Mouse (Mus musculus): ENCODE results near the gene Gm21987.

Gene Gm21987

DNA sequence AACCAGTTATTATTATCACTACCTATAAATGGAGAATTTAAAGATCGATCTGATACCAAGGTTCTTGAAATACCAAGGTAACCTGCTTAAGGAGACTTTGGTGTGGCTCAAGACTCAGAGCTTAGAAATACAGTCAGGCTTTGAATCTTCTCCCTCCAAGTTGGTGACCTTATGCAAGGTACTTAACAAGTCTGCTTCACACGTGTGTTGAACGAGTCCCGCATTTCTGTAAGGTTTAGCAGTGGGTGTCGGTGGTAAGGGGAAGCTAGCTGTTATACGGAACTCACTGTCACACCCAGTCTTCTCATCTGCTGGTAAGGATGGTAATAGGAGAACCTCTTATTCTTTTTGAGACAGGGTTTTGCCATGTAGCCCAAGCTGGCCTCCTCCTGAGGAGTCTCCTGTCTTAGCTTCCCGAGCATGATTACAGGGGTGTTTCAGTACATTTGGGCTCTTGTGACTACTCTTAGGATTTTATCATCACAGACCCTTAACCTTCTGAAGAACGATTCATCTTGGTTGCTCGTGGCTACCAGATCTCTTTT, 1.4 kb downstream of the Gm21987 start:
- DNase-seq (ENCODE audit: low read depth in 2 of 2, low spot score in 2 of 2), result no peak

DNA sequence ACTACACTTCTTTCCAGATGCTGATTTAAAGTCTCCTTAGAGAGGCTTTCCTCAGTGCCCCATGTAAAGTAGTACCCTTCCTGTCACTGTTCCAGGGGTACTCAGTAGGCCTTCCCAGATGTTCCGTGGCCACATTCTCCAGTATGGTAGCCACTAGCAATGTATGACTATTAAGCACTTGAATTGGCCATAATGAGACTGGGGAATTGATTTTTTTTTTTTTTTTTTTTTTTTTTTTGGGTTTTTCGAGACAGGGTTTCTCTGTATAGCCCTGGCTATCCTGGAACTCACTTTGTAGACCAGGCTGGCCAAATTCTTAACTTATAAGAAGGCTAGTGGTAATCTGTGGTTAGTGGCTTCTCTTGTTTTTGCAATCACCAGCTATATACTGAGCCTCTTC, 3.0 kb downstream of the Gm21987 start:
- no peak for DNase-seq (ENCODE audit: low read depth in 2 of 2, low spot score in 2 of 2)

DNA sequence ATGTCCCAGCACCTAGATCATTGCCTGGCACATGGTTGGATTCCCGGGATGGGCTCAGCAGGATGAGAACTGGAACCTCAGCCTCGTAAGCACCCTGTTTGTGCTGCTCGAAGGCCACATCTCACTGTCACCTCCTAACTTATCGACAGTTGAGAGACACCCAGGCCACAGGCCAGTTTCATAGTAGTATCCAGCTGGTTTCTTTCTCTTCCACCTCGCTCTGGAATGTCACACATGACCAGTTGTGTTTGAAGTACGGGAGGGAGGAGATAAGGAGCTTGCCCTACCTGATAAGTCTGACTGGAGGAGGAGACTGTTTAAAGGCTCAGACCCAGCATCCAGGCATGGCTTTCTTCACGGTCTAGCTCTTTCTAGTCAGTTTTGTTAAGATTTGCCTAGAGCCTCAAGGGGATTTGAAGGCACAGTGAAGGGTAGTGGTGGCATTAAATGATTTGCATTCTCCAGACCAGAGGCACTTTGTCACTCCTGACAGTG, 3.6 kb downstream of the Gm21987 start:
- DNase-seq (ENCODE audit: low read depth in 2 of 2, low spot score in 2 of 2), result no peak

DNA sequence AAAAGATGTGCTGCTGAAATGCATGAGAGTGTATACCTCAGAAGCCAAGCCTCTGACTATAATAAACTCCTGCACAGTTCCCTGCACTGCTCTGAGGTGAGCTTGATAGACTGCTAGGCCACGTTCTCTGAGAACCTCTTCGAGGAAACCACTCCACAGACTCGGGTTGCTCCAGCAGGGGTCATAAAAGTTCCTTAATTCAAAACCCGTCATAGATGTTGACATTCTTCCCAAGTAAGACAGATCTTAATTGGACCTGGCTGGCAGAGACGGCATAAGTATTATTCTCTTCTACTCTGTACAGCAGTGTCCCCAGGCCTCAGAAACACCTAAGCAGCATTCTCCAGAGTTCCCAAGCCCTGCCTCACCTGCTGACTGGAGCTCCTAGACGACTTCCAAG, 4.1 kb downstream of the Gm21987 start:
- DNase-seq (ENCODE audit: low read depth in 2 of 2, low spot score in 2 of 2), result no peak

DNA sequence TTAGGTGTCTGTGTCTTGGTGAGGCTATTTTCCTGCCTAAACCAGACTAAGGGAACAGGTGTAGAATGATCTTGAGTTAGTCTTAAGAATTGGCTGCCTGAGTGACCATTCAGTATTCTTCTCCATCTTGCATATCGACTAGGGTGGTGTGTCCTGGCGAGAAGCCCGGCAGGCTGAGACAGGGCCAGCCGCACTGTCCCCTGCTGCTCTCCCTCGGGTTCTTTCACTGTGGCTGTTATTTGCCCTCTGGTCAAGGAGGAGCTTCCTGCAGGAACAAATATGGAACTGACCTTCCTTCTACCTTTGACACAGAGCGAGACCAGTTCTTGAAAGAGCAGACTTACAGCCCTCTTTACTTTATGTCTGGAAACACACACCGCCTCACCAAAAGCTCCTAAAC, 5.2 kb downstream of the Gm21987 start:
- DNase-seq (ENCODE audit: low read depth in 2 of 2, low spot score in 2 of 2), result no peak

DNA sequence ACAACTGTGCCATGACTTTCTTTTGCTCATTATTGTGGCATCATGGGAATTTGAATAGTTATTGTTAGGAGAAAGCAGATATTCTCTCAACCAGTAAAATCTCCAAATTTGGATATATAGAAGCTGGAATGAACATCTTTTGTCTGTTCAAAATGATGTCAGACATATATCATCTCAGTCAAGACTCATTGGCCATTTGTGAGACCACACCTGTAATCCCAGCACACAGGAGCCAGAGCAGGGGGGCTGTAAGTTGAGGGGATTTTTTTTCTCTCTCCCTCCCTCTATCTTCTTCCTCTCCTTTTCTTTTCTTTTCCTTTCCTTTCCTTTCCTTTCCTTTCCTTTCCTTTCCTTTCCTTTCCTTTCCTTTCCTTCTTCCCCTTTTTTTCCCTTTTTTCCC, 6.0 kb downstream of the Gm21987 start:
- no peak for DNase-seq (ENCODE audit: low read depth in 2 of 2, low spot score in 2 of 2)

DNA sequence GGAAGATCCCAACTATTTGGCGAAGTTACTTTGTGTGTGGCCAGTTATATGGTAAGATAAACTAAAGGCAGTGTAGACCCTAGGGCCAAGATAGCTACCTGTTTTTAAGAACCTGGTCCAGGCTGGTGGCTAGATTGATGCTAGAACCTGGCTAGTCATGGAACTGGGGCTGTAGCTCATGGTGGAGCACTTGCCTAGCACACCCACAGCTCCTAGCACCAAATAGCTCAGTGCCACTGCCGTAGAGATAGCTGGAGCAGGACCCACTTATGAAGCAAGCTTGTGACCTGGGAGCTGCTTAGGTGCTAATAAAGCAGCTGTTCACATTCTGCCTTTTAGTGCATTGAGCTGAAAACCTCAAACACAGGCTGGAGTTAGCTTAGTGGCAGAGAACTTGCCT, 6.8 kb downstream of the Gm21987 start:
- no peak for DNase-seq (ENCODE audit: low read depth in 2 of 2, low spot score in 2 of 2)

DNA sequence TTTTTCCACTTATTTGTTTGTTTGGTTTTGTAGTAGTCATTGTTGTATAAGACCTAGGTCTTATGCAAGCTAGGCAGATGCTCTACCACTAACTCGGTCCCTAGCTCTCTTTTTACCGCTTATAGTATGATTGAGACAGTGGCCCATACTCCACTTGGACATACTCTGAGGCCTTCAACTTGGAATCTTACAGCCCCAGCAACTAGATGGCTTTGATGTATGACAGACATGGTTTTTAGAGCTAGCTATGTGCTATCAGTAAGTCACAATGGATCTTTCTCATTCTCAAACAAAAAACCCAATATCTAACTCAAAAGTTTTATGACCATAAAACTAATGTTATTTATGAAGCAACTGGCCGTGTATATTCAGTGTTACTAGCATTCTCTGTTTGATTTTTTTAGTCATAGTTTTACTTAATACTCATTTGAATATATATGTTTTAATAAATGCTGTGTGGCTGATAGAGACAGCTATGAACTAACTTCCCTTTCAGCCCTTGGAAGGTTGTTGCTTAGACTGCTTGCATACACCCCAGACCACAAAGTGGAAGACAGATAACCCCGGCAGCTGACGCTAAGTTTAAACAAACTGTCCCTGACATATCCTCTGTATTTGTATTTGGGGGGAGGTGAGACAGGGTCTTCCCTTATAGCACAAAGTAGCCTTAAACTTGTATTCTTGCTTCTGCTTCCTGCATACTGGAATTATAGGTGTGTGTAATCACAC, 7.5 kb downstream of the Gm21987 start:
- DNase-seq (ENCODE audit: low read depth in 2 of 2, low spot score in 2 of 2), result no peak

DNA sequence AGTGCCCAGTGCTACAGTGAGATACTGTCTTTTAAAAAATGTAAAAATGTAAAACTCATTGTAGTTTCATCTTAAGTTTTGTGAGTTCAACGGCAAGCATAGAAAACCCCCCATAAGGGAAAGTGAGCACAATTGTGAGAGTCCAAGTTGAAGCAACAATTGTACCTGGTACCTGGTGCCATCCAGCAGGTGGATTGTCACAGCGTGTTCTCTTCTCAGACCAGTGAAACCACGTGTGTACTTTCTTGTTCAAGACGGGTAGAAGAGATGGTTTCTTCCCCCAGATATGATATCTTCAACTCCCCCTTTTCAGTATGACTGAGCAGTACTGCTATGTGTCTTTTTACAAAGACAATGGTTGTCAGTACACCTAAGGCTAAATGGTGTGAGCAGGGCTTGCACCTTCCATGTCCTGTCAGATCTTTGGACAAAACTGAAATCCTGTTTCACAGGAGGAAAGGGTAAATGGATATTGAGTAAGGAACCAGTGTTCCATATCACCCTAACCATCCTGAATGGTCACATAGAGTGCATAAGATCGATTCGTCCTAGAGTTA, 11.5 kb downstream of the Gm21987 start:
- DNase-seq (ENCODE audit: low read depth in 2 of 2, low spot score in 2 of 2), result no peak

DNA sequence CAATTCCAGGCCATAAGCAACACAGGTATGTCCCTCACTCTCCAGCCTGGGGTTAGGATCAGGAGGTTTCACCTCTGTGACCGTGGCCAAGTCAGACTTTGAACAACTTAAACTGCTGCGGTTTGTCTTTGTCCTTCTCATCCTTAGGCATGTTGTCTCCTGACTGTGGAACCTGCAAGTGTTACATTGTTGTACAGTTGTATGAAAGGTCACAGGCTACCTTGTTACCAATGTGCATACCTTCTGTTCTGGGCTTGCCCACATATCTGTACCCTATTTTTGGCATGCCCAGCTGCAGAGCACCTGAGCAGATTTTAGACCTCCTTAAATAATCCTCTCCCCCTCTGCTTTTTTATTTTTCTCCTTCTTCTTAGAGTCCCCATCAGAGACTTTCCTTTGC, 12.4 kb downstream of the Gm21987 start:
- no peak for DNase-seq (ENCODE audit: low read depth in 2 of 2, low spot score in 2 of 2)

DNA sequence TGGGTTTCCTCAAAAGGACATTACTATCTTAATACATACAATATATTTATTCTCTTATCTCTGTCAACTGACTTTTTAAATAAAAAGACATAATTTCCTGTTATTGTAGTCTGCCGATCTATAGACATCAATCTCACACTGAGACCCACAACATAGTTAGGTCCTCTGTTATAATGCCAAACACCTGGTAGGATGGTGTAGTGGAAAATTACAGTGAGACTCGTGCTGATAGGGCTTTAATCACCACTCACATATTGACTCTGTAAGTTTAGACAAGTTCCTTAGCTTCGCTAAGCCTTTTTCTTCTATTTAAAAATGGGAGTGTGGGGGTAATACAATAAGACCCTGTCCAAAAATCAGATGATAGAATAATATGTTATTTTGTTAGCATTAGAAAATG, 13.0 kb downstream of the Gm21987 start:
- DNase-seq (ENCODE audit: low read depth in 2 of 2, low spot score in 2 of 2), result no peak

DNA sequence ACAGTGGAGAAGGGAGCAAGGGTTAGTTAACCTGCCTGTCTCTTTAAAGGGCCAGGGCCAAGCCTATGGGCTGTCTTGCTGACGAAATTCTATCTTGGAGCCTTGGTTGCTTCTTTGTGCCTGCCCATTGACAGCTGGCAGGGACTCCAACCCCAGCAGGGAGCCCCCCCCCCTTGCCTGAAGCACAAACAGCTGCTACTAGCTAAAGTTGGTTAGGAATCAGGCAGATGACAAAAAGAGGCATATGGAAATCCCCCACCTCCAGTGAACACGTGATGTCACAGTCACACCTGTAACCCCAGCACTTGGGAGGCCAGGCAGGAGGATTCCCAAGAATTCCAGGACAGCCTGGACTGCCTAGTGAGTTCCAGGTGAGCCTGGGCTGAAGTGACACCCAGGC, 13.5 kb downstream of the Gm21987 start:
- DNase-seq (ENCODE audit: low read depth in 2 of 2, low spot score in 2 of 2), result no peak

DNA sequence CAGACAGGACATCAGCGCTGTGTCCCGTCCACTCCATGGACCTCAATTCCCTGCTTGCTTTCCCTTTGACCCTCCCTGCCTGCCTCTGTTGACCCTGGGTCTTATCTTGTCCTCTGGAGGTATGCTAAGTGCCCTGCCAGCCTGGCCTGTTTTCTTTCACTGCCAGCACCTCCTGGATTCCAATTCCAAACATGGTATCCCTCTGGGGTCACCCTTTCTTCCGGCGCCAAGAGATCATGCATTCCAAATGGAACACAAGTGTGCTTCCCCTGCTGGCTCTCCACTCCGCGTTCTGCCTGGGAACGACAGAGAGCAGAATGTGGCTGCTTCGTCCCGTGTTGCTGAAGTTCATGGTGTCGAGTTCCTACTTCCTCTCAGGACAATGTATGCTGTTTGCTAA, 15.1 kb downstream of the Gm21987 start, which contains the start of gene Popdc2:
Popdc2 (plus strand) TSS at position 277 of the 400 bp plus-strand sequence.
- DNase-seq (ENCODE audit: low read depth in 2 of 2, low spot score in 2 of 2), result no peak

DNA sequence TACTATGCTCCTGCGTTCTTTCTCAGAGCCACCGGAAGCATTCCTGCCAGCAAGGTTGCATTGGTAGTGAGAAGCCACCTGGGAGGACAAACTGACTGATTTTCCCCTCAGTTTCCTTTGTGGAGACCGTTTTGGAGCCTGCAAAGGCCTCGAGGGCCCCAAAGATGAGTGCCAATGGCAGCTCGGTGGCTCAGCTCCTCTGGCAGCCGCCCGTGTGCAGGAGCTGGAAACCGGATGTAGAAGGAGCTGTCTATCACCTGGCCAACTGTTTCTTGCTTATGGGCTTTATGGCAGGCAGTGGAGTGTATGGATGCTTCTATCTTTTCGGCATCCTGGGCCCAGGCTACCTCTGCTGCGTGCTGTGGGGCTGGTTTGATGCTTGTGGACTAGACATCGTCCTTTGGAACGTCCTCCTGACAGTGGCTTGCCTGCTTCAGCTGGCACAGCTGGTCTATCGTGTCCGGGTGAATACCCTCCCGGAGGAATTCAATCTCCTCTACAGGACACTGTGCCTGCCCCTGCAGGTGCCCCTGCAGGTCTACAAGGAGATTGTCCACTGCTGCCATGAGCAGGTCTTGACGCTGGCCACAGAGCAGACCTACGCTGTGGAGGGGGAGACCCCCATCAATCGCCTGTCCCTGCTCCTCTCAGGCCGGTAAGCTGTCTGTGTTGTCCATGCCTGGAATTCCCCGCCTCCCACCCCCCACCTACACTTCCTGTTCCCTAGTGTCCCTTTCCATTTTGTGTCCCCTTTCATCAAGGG, 15.8 kb downstream of the Gm21987 start:
- no peak for DNase-seq (ENCODE audit: low read depth in 2 of 2, low spot score in 2 of 2)

DNA sequence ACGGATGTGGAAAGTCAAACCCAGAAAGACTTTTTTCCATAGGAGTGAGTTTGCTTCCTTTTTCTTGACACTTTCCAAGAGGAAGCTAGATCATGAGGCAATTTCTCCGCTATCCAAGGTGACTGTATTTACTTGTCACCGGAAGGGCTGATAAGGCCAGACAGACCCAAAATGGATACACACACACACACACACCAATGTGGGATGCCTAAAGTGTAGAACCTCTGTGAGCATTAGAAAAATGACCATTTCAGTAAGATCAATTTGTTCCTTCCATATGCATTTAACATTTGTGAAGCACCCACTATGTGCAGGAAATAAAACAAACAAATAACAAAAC, 16.4 kb downstream of the Gm21987 start:
- DNase-seq (ENCODE audit: low read depth in 2 of 2, low spot score in 2 of 2), result no peak

DNA sequence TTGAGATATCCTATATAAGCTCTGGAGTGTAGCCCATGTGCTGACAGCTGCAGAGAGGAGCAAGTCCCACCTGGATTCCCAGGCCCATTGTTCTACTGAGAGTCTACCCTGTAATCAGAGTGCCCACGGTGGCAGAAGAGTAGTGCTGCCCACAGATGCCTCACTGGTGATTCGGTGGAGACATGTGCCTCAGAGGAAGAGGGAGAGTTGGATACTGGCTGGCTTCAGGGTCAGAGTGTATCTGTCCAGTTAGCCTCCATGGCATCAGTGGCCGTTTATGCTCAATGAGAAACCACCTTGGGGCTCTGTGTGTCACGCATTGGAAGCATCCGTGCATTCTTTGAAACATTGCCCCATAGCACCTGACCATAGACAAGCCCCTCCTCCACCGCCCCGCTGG, 16.8 kb downstream of the Gm21987 start:
- no peak for DNase-seq (ENCODE audit: low read depth in 2 of 2, low spot score in 2 of 2)

DNA sequence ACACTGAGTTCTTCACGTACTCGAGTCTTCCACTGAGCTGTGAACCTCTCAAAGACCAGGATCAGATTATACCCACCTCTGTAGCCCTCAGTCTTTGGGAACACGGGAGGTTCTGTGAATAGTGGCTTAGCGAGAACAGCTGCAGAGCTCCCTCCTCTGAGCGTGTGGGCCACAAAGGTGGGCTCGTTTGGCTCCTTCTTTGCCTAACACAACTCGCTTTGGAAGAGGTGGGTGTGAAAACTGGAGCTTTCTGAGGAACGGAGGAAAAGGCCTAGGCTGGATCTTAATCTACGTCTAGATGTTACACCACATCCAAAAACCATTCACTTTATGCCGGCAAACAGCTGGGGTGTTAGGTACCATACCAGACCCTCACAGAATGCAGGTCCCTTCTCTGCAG, 18.6 kb downstream of the Gm21987 start:
- DNase-seq (ENCODE audit: low read depth in 2 of 2, low spot score in 2 of 2), result no peak

DNA sequence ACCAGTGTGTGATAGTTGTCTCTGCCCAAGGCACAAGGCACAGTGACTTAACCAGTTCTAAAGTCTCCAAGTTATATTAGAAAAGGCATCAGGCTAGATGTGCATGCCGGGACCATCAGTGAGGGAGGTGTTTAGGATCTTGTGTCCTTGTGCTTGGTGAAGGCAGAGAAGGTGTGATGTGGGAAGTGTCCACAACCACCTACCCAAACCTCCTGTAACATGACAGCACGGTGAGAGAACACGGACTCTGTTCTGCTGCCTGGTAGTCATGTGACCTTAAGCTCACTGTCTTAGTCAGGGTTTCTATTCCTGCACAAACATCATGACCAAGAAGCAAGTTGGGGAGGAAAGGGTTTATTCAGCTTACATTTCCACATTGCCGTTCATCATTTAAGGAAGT, 19.4 kb downstream of the Gm21987 start:
- no peak for DNase-seq (ENCODE audit: low read depth in 2 of 2, low spot score in 2 of 2)

DNA sequence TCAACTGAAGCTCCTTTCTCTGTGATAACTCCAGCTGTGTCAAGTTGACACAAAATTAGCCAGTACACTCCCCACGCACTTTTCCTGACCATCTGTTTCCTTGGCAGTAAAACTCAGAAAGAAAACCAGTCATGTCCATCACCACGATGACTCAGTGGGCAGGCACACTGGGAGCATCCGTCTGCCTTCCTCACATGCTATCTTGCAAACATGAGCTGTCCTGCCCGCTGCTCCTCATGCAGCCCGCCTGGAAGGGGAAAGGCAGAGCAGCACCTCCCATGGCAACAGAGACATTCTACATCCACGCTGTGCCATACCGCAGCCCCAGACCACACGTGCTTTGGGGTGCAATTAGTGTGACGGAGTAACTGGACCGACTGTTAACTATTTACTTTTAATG, 21.5 kb downstream of the Gm21987 start:
- no peak for DNase-seq (ENCODE audit: low read depth in 2 of 2, low spot score in 2 of 2)

DNA sequence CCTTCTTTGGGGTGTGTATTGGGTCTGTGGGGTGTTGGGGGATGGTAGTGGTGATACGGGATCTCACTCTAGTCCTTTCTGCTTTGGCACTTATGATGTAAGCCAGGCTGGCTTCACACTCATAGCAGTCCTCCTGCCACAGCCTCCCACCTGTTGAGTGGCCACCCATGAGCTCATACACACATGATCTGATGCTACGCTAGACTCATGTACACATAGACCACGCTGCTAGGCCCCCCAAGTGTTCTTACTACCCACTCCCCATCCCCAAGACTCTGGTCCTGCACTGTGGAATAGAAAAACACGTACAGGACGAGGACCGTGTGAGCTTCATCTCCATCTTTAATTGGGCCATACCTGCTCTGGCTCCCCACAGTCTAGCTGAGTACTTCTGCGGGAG, 22.2 kb downstream of the Gm21987 start:
- DNase-seq (ENCODE audit: low read depth in 2 of 2, low spot score in 2 of 2), result no peak

DNA sequence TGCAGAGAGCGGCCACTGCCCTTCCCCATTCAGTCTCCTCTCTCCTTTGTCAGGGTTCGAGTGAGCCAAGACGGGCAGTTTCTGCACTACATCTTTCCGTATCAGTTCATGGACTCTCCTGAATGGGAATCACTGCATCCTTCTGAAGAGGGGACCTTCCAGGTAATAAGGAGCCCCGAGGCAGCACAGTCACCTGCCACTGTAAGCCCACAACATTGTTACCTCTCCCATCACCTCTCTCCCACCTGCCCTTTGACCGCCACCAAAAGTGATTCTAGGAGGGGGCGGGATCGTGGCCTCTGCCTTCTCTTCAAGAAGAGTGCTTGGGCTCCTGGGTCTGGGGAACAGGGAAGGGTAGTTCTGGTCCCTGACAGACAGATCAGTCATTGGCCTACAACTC, 22.6 kb downstream of the Gm21987 start:
- no peak for DNase-seq (ENCODE audit: low read depth in 2 of 2, low spot score in 2 of 2)

DNA sequence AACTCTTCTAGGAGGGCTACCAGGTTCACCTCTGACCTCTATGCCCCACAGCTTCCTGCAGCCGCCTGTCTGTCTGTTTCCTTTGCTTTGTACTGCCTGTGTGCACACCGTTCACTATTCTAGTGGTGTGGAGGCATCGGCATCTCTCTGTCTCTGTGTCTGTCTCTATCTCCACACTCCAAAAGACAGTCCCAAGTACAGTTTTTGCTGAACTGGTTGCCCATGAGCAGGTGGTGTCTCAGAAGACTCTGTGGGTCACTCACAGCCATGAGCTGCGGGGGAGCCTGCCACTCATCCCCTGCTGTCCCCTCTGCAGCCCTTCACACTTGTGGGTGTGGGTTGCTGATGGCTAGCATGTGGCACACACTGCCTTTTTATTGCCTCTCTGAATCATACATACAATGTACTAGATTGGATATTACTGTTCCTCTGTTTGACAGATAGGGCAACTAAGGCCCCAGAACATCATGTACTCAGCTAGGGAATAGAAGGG, 23.2 kb downstream of the Gm21987 start:
- no peak for DNase-seq (ENCODE audit: low read depth in 2 of 2, low spot score in 2 of 2)

Measured in CD8-positive naive resting alpha-beta T cell, adult 2 months (primary cell).